Mouse (Mus musculus) kidney, adult 2 months (tissue): ENCODE data around the gene H2-Eb2. TPM values are rescaled to one million over a fixed set of nuclear protein-coding genes. Genes with fewer than 3 reads are reported as not detected.
A peak's percentile ranks its signal among the peaks of the same experiment; 100 is the strongest.

Experiments used
- DNase-seq: peaks from one replicate; pipeline ENCODE4 v3.0.0; 2021
- H3K27ac ChIP-seq: fragments of 200-500 bp; 2 replicates; pipeline ENCODE4 v1.5.1; 2012; ENCODE audit warnings: low read depth, low read length, control low read depth, inconsistent platforms; ENCODE audit not compliant: insufficient read depth
- H3K27me3 ChIP-seq: fragments of 200-500 bp; replicated peaks from 2 replicates; pipeline ENCODE4 v1.6.1; 2012; ENCODE audit warnings: mild to moderate bottlenecking, moderate library complexity, low read length, inconsistent platforms; ENCODE audit not compliant: control insufficient read depth, insufficient read depth
- H3K36me3 ChIP-seq: fragments of 200-500 bp; 2 replicates; pipeline ENCODE4 v1.6.1; 2012; ENCODE audit warnings: mild to moderate bottlenecking, moderate library complexity, low read length, inconsistent platforms; ENCODE audit not compliant: control insufficient read depth, insufficient read depth
- H3K4me1 ChIP-seq: fragments of 200-500 bp; 2 replicates; pipeline ENCODE4 v1.6.1; 2011; ENCODE audit warnings: low read length; ENCODE audit not compliant: control insufficient read depth, insufficient read depth
- H3K4me3 ChIP-seq: fragments of 200-500 bp; 2 replicates; pipeline ENCODE4 v1.5.1; 2011; ENCODE audit warnings: mild to moderate bottlenecking, low read depth, low read length, control low read depth; ENCODE audit not compliant: insufficient read depth
- CTCF ChIP-seq: fragments of 200-500 bp; conservative IDR thresholded peaks from 2 replicates; pipeline ENCODE4 v1.5.1; 2011; ENCODE audit warnings: low read depth, mild to moderate bottlenecking, control low read depth, low read length, moderate library complexity, mixed read lengths; ENCODE audit not compliant: insufficient read depth, insufficient read length
- POLR2A ChIP-seq: fragments of 200-500 bp; IDR thresholded peaks from one replicate; pipeline ENCODE4 v1.6.1; 2011; ENCODE audit warnings: low read depth, low read length, control low read depth
- WGBS: fragments of 180-500 bp; shearing (Covaris S2); methylation state at CpG from one replicate; pipeline ENCODE4 v1.1.7; 2018; 5-methylcytosine and 5-hydroxymethylcytosine counted together
- polyA plus RNA-seq: library from polyadenylated mRNA; depleted of rRNA; stranded (reverse); fragments of >200 nt; gene quantifications from 2 replicates; pipeline ENCODE4 v1.2.3, GENCODE M21; 2012

H2-Eb2 gene
- polyA plus RNA-seq, 1 experiment: 0.78 TPM

GRCm38 (mm10) chr17:34331200-34331599 lies 5.7 kb downstream of the H2-Eb2 start:
- TF ChIP-seq CTCF: no peak
- TF ChIP-seq POLR2A: no peak
- 90% methylated on average over 1 of the region's 1 CpGs for WGBS
- Histone ChIP-seq H3K27me3 (no peaks in the 10 kb centered on the region), H3K4me1 (no peaks in the 10 kb centered on the region), H3K36me3 (no peaks in the 10 kb centered on the region), H3K4me3 (no peak overlapping the region), H3K27ac (no peak overlapping the region)
- DNase-seq: no peak

GRCm38 (mm10) chr17:34340619-34341402 lies 15.3 kb downstream of the H2-Eb2 start:
- TF ChIP-seq CTCF (no peak), POLR2A (no peak)
- 47% methylated on average over 3 of the region's 3 CpGs for WGBS
- Histone ChIP-seq H3K36me3 (no peaks in the 10 kb centered on the region), H3K27me3 (no peaks in the 10 kb centered on the region), H3K4me1 (no peaks in the 10 kb centered on the region), H3K27ac (no peak overlapping the region), H3K4me3 (no peak overlapping the region)
- DNase-seq: peak; percentile 14

GRCm38 (mm10) chr17:34344882-34345281 lies 19.4 kb downstream of the H2-Eb2 start:
- TF ChIP-seq CTCF (no peak), POLR2A (no peak)

GRCm38 (mm10) chr17:34345486-34345885 lies 20.0 kb downstream of the H2-Eb2 start:
- WGBS: 86% methylated on average over 7 of the region's 7 CpGs
- H3K27ac ChIP-seq: no peak overlapping the region
- no peak overlapping the region for H3K4me3 ChIP-seq
- no peaks in the 10 kb centered on the region for H3K36me3 ChIP-seq
- TF ChIP-seq CTCF (no peak), POLR2A (no peak)
- DNase-seq: no peak
- H3K27me3 ChIP-seq: no peaks in the 10 kb centered on the region
- H3K4me1 ChIP-seq: no peaks in the 10 kb centered on the region

More at GRCm38 (mm10) chr17:34344882-34345281, 19.4 kb downstream of the H2-Eb2 start:
- 87% methylated on average over 4 of the region's 4 CpGs for whole genome bisulfite sequencing
- Histone ChIP-seq H3K4me3 (no peak overlapping the region), H3K27ac (no peak overlapping the region), H3K36me3 (no peaks in the 10 kb centered on the region), H3K4me1 (no peaks in the 10 kb centered on the region), H3K27me3 (no peaks in the 10 kb centered on the region)
- no peak for DNase-seq

- Histone ChIP-seq H3K27ac (no peak overlapping the region), H3K27me3 (no peaks in the 10 kb centered on the region), H3K4me3 (no peak overlapping the region), H3K4me1 (no peaks in the 10 kb centered on the region), H3K36me3 (no peaks in the 10 kb centered on the region)
- 65% methylated on average over 3 of the region's 3 CpGs for WGBS
- no peak for DNase-seq
- TF ChIP-seq CTCF (no peak), POLR2A (no peak)
Observed at GRCm38 (mm10) chr17:34346041-34346440, 20.6 kb downstream of the H2-Eb2 start.

- Histone ChIP-seq H3K4me1 (no peaks in the 10 kb centered on the region), H3K27me3 (no peaks in the 10 kb centered on the region), H3K4me3 (no peak overlapping the region), H3K27ac (no peak overlapping the region), H3K36me3 (no peaks in the 10 kb centered on the region)
- DNase-seq: peak; percentile 70
- TF ChIP-seq CTCF: no peak
- no peak for TF ChIP-seq POLR2A
- WGBS: 62% methylated on average over 6 of the region's 6 CpGs
Observed at GRCm38 (mm10) chr17:34347606-34348308, 22.3 kb downstream of the H2-Eb2 start.

GRCm38 (mm10) chr17:34349429-34349828 lies 24.0 kb downstream of the H2-Eb2 start:
- no peak overlapping the region for H3K27ac ChIP-seq
- WGBS: 5% methylated on average over 4 of the region's 4 CpGs
- no peaks in the 10 kb centered on the region for H3K4me1 ChIP-seq
- no peaks in the 10 kb centered on the region for H3K27me3 ChIP-seq
- no peak overlapping the region for H3K4me3 ChIP-seq
- no peak for TF ChIP-seq POLR2A
- TF ChIP-seq CTCF: peak; percentile 74
- peak; percentile 73 for DNase-seq
- no peaks in the 10 kb centered on the region for H3K36me3 ChIP-seq
